Mouse (Mus musculus) spleen, adult 2 months (tissue): ENCODE results near the gene Mical2. TPM values are rescaled to one million over a fixed set of nuclear protein-coding genes. Genes with fewer than 3 reads are reported as not detected.

ENCODE experiments used
- DNase-seq, 2 experiments: peaks; one replicate each; pipeline versions ENCODE4 v3.0.0 to v3.0.0-alpha.2; 2012 to 2021; ENCODE audit warnings: low spot score in 2 of 2, low read depth in 1 of 2
- H3K27ac ChIP-seq: fragments of 200-500 bp; 2 replicates; pipeline ENCODE4 v1.5.1; 2012; ENCODE audit warnings: low read length, inconsistent platforms; ENCODE audit not compliant: insufficient read depth
- H3K27me3 ChIP-seq: fragments of 200-500 bp; 2 replicates; pipeline ENCODE4 v1.6.1; 2012; ENCODE audit warnings: mild to moderate bottlenecking, moderate library complexity, low read length, inconsistent platforms; ENCODE audit not compliant: control insufficient read depth, insufficient read depth
- H3K36me3 ChIP-seq: fragments of 200-500 bp; 2 replicates; pipeline ENCODE4 v1.6.1; 2012; ENCODE audit warnings: mild to moderate bottlenecking, low read length, inconsistent platforms; ENCODE audit not compliant: control insufficient read depth, insufficient read depth
- H3K4me1 ChIP-seq: fragments of 200-500 bp; 2 replicates; pipeline ENCODE4 v1.6.1; 2011; ENCODE audit warnings: inconsistent platforms; ENCODE audit not compliant: control insufficient read depth, insufficient read depth, insufficient read length
- H3K4me3 ChIP-seq: fragments of 200-500 bp; 2 replicates; pipeline ENCODE4 v1.5.1; 2011; ENCODE audit warnings: mild to moderate bottlenecking, inconsistent platforms; ENCODE audit not compliant: insufficient read depth, insufficient read length; ENCODE audit errors: extremely low read depth
- CTCF ChIP-seq: fragments of 200-500 bp; IDR thresholded peaks from 2 replicates; pipeline ENCODE4 v1.5.1; 2011; ENCODE audit warnings: mild to moderate bottlenecking, inconsistent platforms; ENCODE audit not compliant: insufficient read depth, insufficient read length, insufficient replicate concordance; ENCODE audit errors: extremely low read depth
- POLR2A ChIP-seq: fragments of 200-500 bp; IDR thresholded peaks from 2 replicates; pipeline ENCODE4 v1.6.1; 2011; ENCODE audit warnings: low read depth, low read length, inconsistent platforms
- WGBS: fragments of 180-500 bp; shearing (Covaris S2); methylation state at CpG from one replicate; pipeline ENCODE4 v1.1.7; 2018; 5-methylcytosine and 5-hydroxymethylcytosine counted together
- polyA plus RNA-seq: library from polyadenylated mRNA; depleted of rRNA; stranded (reverse); fragments of >200 nt; gene quantifications from 2 replicates; pipeline ENCODE4 v1.2.3, GENCODE M21; 2012

Gene Mical2
- polyA plus RNA-seq, 1 experiment, result 3.1 TPM

- Histone ChIP-seq H3K27ac (no peak overlapping the region), H3K27me3 (no peaks in the 10 kb centered on the region), H3K36me3 (no peaks in the 10 kb centered on the region), H3K4me1 (no peaks in the 10 kb centered on the region), H3K4me3 (no peak overlapping the region)
- DNase-seq, result no peak
- no peak for TF ChIP-seq CTCF
- TF ChIP-seq POLR2A, result no peak
- WGBS, result 84% methylated on average over 5 of the region's 5 CpGs
Observed at GRCm38 (mm10) chr7:112386521-112386920, 160.9 kb downstream of the Mical2 start.

DNA sequence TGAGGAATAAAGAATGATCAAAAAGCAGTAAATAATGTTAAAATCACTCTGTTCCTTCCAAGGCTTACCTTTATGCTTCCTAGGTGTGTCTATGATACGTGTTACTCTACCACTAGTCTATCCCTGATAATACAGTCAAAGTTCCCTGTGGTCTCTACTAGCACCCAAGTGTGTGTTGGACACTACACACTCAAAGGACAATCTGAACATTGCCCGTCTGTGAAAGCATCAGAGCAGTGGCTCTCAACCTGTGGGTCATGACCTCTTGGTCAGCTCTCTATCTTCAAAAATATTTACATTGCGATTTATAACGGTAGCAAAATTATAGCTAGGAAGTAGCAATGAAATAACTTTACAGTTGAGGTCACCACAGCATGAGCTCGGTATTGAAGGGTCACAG lies 162.2 kb downstream of the Mical2 start:
- no peaks in the 10 kb centered on the region for H3K27me3 ChIP-seq
- no peak for DNase-seq
- H3K4me1 ChIP-seq, result no peaks in the 10 kb centered on the region
- no peak overlapping the region for H3K4me3 ChIP-seq
- no peaks in the 10 kb centered on the region for H3K36me3 ChIP-seq
- no peak overlapping the region for H3K27ac ChIP-seq
- WGBS, result 75% methylated on average over 5 of the region's 5 CpGs
- TF ChIP-seq POLR2A, result no peak
- TF ChIP-seq CTCF, result no peak

DNA sequence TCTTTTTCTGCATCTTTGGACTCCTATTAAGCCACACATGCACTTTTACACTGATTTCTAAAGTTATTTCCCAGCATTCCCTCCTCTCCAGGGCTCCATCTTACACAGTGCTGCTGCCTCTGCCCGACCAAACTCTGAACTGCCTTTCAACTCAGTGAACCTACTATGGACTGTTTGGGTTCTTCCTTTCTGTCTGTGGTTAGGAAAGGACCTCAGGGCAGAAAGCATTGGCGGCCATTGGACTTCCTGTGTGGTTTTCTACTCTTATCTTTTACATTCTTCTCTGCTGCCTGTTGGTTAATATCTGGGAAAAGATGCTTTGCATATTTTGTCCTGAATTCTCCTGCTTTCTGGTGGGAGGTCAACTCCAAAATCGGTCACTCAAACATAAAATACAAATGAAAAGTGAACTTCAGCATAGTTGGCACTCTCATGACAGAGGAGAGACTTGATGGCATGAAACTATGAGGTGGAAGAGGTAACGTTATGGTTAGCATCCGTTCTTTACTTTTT lies 162.8 kb downstream of the Mical2 start:
- no peaks in the 10 kb centered on the region for H3K27me3 ChIP-seq
- H3K4me1 ChIP-seq, result no peaks in the 10 kb centered on the region
- H3K36me3 ChIP-seq, result no peaks in the 10 kb centered on the region
- no peak for DNase-seq
- no peak overlapping the region for H3K27ac ChIP-seq
- 38% methylated on average over 5 of the region's 5 CpGs for WGBS
- no peak overlapping the region for H3K4me3 ChIP-seq
- TF ChIP-seq POLR2A (no peak), CTCF (no peak)

- no peaks in the 10 kb centered on the region for H3K4me1 ChIP-seq
- 56% methylated on average over 6 of the region's 6 CpGs for WGBS
- no peak for DNase-seq
Observed at GRCm38 (mm10) chr7:112389611-112390251, 164.1 kb downstream of the Mical2 start.

GRCm38 (mm10) chr7:112390252-112390936 lies 164.7 kb downstream of the Mical2 start:
- 67% methylated on average over 11 of the region's 11 CpGs for WGBS
- DNase-seq, result no peak
- TF ChIP-seq CTCF, result no peak
- no peak for TF ChIP-seq POLR2A
- H3K27me3 ChIP-seq, result no peaks in the 10 kb centered on the region
- H3K4me1 ChIP-seq, result no peaks in the 10 kb centered on the region
- H3K4me3 ChIP-seq, result no peak overlapping the region
- H3K27ac ChIP-seq, result no peak overlapping the region
- no peaks in the 10 kb centered on the region for H3K36me3 ChIP-seq

More at GRCm38 (mm10) chr7:112389611-112390251, 164.1 kb downstream of the Mical2 start:
- H3K27ac ChIP-seq, result no peak overlapping the region
- TF ChIP-seq POLR2A, result no peak
- TF ChIP-seq CTCF, result no peak
- H3K4me3 ChIP-seq, result no peak overlapping the region
- no peaks in the 10 kb centered on the region for H3K36me3 ChIP-seq
- H3K27me3 ChIP-seq, result no peaks in the 10 kb centered on the region

DNA sequence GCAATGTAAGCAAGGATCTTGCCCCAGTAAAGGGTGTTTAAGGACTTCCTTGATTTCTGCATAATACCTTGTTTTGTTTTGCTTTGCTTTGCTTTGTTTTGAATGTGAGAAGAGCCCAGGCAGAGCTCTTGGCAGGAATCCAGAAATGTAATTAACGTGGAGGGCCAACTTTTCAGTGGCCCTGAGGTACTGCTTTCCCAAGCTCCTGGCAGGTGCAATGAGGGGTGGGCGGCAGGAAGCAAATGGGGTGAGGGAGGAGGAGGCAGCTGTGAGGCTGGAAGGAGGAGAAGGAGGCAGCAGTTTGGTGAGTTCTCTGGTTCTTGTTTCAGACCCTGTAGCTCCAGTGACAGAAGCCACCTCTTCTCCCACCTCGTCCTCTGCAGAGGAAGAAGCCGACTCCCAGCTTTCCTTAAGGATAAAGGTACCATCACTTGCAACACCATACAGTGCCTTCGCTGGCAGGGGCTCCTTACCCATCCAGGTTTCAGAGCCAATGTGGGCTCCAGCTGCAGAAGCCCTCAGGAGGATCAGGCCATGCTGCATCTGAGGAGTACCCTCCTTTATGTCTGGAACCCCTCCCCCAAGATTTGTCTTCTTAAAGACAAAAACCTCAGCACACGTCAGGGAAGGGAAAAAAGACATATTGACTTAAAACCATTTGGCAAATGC lies 165.4 kb downstream of the Mical2 start:
- DNase-seq, result no peak
- WGBS, result 40% methylated on average over 6 of the region's 6 CpGs
- Histone ChIP-seq H3K36me3 (no peaks in the 10 kb centered on the region), H3K27ac (no peak overlapping the region), H3K27me3 (no peaks in the 10 kb centered on the region), H3K4me3 (no peak overlapping the region), H3K4me1 (no peaks in the 10 kb centered on the region)
- no peak for TF ChIP-seq CTCF
- no peak for TF ChIP-seq POLR2A
